Mouse (Mus musculus): ENCODE data around the gene Tsr3. TPM values are rescaled to one million over a fixed set of nuclear protein-coding genes. Genes with fewer than 3 reads are reported as not detected.
"Not testable (repeated sequence)": the region's sequence is repeated elsewhere in the genome, so short reads cannot be mapped to it uniquely, and the experiment has no call there.

The Tsr3 gene
- 61.1 and 63.1 TPM in 2 replicates for polyA plus RNA-seq (2015; fragmentation: Nextera tagmentation; extraction: Ambion mirVana)

GRCm38 (mm10) chr17:25239695-25240636 lies at the start of gene Tsr3, which contains the start of gene Gnptg:
TSS of gene Tsr3 (plus strand) at chr17:25240170.
TSS of gene Gnptg (minus strand) at chr17:25240124.
- Histone ChIP-seq H3K27me3 (no peaks in the 10 kb centered on the region), H3K4me1 (replicated peaks) (peaks cover 29% of the 10 kb centered on the region), H3K36me3 (peaks cover 54% of the 10 kb centered on the region), H3K4me2 (replicated peaks) (peak within 1 kb of the TSS; percentile 99), H3K9ac (replicated peaks) (peak within 1 kb of the TSS; percentile 99), H3K27ac (peak within 1 kb of the TSS; percentile 79), H3K9me3 (no peaks in the 10 kb centered on the region), H3K4me3 (replicated peaks) (peak within 1 kb of the TSS; percentile 99)
- under 1% methylated on average over 79 of the region's 80 CpGs for WGBS
- peak; percentile 87 for ATAC-seq

- H3K27ac ChIP-seq = no peak overlapping the region
- no peaks in the 10 kb centered on the region for H3K4me1 ChIP-seq (replicated peaks)
- peaks cover 72% of the 10 kb centered on the region for H3K36me3 ChIP-seq
- H3K4me3 ChIP-seq (replicated peaks) = no peak overlapping the region
- H3K9ac ChIP-seq (replicated peaks) = no peak overlapping the region
- no peaks in the 10 kb centered on the region for H3K27me3 ChIP-seq
- H3K4me2 ChIP-seq (replicated peaks) = no peak overlapping the region
- WGBS = 95% methylated on average over 4 of the region's 4 CpGs
- no peaks in the 10 kb centered on the region for H3K9me3 ChIP-seq
- ATAC-seq = no peak
These were observed 37.6 kb upstream of the Tsr3 start for GRCm38 (mm10) chr17:25202401-25202800.

- no peak overlapping the region for H3K4me3 ChIP-seq (replicated peaks)
- H3K9me3 ChIP-seq = no peaks in the 10 kb centered on the region
- WGBS = 91% methylated on average over 4 of the region's 4 CpGs
- peaks cover 93% of the 10 kb centered on the region for H3K36me3 ChIP-seq
- ATAC-seq = no peak
- no peak overlapping the region for H3K9ac ChIP-seq (replicated peaks)
- no peaks in the 10 kb centered on the region for H3K4me1 ChIP-seq (replicated peaks)
- no peak overlapping the region for H3K27ac ChIP-seq
- H3K4me2 ChIP-seq (replicated peaks) = no peak overlapping the region
- no peaks in the 10 kb centered on the region for H3K27me3 ChIP-seq
These were observed 30.0 kb upstream of the Tsr3 start for GRCm38 (mm10) chr17:25210006-25210405.

- no peaks in the 10 kb centered on the region for H3K9me3 ChIP-seq
- no peaks in the 10 kb centered on the region for H3K27me3 ChIP-seq
- no peak overlapping the region for H3K9ac ChIP-seq (replicated peaks)
- no peaks in the 10 kb centered on the region for H3K4me1 ChIP-seq (replicated peaks)
- H3K4me3 ChIP-seq (replicated peaks) = no peak overlapping the region
- H3K4me2 ChIP-seq (replicated peaks) = no peak overlapping the region
- no peak for ATAC-seq
- WGBS = 91% methylated on average over 15 of the region's 15 CpGs
- H3K36me3 ChIP-seq = peaks cover 94% of the 10 kb centered on the region
- no peak overlapping the region for H3K27ac ChIP-seq
These were observed 29.1 kb upstream of the Tsr3 start for GRCm38 (mm10) chr17:25210680-25211466.

GRCm38 (mm10) chr17:25211705-25212104 lies 28.3 kb upstream of the Tsr3 start:
- no peaks in the 10 kb centered on the region for H3K27me3 ChIP-seq
- no peaks in the 10 kb centered on the region for H3K4me1 ChIP-seq (replicated peaks)
- H3K27ac ChIP-seq = no peak overlapping the region
- H3K9ac ChIP-seq (replicated peaks) = no peak overlapping the region
- H3K36me3 ChIP-seq = peaks cover 96% of the 10 kb centered on the region
- 90% methylated on average over 4 of the region's 4 CpGs for WGBS
- H3K9me3 ChIP-seq = no peaks in the 10 kb centered on the region
- no peak for ATAC-seq
- H3K4me3 ChIP-seq (replicated peaks) = no peak overlapping the region
- no peak overlapping the region for H3K4me2 ChIP-seq (replicated peaks)

- H3K27me3 ChIP-seq = no peaks in the 10 kb centered on the region
- no peak overlapping the region for H3K4me2 ChIP-seq (replicated peaks)
- no peak overlapping the region for H3K9ac ChIP-seq (replicated peaks)
- H3K4me3 ChIP-seq (replicated peaks) = no peak overlapping the region
- 91% methylated on average over 3 of the region's 3 CpGs for WGBS
- no peaks in the 10 kb centered on the region for H3K4me1 ChIP-seq (replicated peaks)
- H3K36me3 ChIP-seq = peaks cover 85% of the 10 kb centered on the region
- no peaks in the 10 kb centered on the region for H3K9me3 ChIP-seq
- no peak for ATAC-seq
- H3K27ac ChIP-seq = no peak overlapping the region
These were observed 24.5 kb upstream of the Tsr3 start for GRCm38 (mm10) chr17:25215431-25215830.

GRCm38 (mm10) chr17:25218967-25219366 lies 21.0 kb upstream of the Tsr3 start:
- Histone ChIP-seq H3K27ac (no peak overlapping the region), H3K9ac (replicated peaks) (no peak overlapping the region), H3K9me3 (no peaks in the 10 kb centered on the region), H3K4me3 (replicated peaks) (no peak overlapping the region), H3K36me3 (peaks cover 56% of the 10 kb centered on the region), H3K27me3 (no peaks in the 10 kb centered on the region), H3K4me2 (replicated peaks) (no peak overlapping the region), H3K4me1 (replicated peaks) (peaks cover 16% of the 10 kb centered on the region)
- no peak for ATAC-seq
- 92% methylated on average over 9 of the region's 9 CpGs for WGBS

GRCm38 (mm10) chr17:25219492-25220295 lies 20.3 kb upstream of the Tsr3 start:
- no peak for ATAC-seq
- no peak overlapping the region for H3K27ac ChIP-seq
- H3K4me1 ChIP-seq (replicated peaks) = peaks cover 16% of the 10 kb centered on the region
- H3K4me3 ChIP-seq (replicated peaks) = no peak overlapping the region
- no peaks in the 10 kb centered on the region for H3K27me3 ChIP-seq
- H3K36me3 ChIP-seq = peaks cover 48% of the 10 kb centered on the region
- no peak overlapping the region for H3K9ac ChIP-seq (replicated peaks)
- H3K4me2 ChIP-seq (replicated peaks) = no peak overlapping the region
- H3K9me3 ChIP-seq = no peaks in the 10 kb centered on the region
- 94% methylated on average over 15 of the region's 15 CpGs for WGBS

GRCm38 (mm10) chr17:25220746-25221145 lies 19.2 kb upstream of the Tsr3 start:
- H3K4me3 ChIP-seq (replicated peaks) = no peak overlapping the region
- 90% methylated on average over 1 of the region's 1 CpGs for WGBS
- no peaks in the 10 kb centered on the region for H3K9me3 ChIP-seq
- H3K36me3 ChIP-seq = peaks cover 40% of the 10 kb centered on the region
- no peak overlapping the region for H3K9ac ChIP-seq (replicated peaks)
- peaks cover 16% of the 10 kb centered on the region for H3K4me1 ChIP-seq (replicated peaks)
- no peak overlapping the region for H3K4me2 ChIP-seq (replicated peaks)
- no peak overlapping the region for H3K27ac ChIP-seq
- ATAC-seq = no peak
- no peaks in the 10 kb centered on the region for H3K27me3 ChIP-seq

GRCm38 (mm10) chr17:25221821-25222503 lies 18.0 kb upstream of the Tsr3 start:
- peaks cover 37% of the 10 kb centered on the region for H3K36me3 ChIP-seq
- WGBS = 1% methylated on average over 22 of the region's 30 CpGs
- no peaks in the 10 kb centered on the region for H3K9me3 ChIP-seq
- peak overlapping the region; percentile 71 for H3K27ac ChIP-seq
- H3K4me3 ChIP-seq (replicated peaks) = peak overlapping the region; percentile 41
- ATAC-seq = peak; percentile 92
- peak overlapping the region; percentile 65 for H3K4me2 ChIP-seq (replicated peaks)
- no peaks in the 10 kb centered on the region for H3K27me3 ChIP-seq
- peak overlapping the region; percentile 66 for H3K9ac ChIP-seq (replicated peaks)
- H3K4me1 ChIP-seq (replicated peaks) = peaks cover 16% of the 10 kb centered on the region

- H3K9me3 ChIP-seq; H3K27me3 ChIP-seq; H3K9ac ChIP-seq (replicated peaks): not testable (repeated sequence)
- WGBS = 10% methylated on average over 17 of the region's 28 CpGs
- Histone ChIP-seq H3K4me1 (replicated peaks) (peaks cover 16% of the 10 kb centered on the region), H3K4me2 (replicated peaks) (peak overlapping the region; percentile 65), H3K4me3 (replicated peaks) (peak overlapping the region; percentile 41), H3K27ac (peak overlapping the region; percentile 35; the same call in 1 of the 2 replicates), H3K36me3 (peaks cover 37% of the 10 kb centered on the region)
- peak; percentile 91 for ATAC-seq
These were observed 17.4 kb upstream of the Tsr3 start for GRCm38 (mm10) chr17:25222504-25222940.

Measured in midbrain, embryonic 13.5 days (tissue).